Mouse (Mus musculus) kidney, embryonic 14.5 days (tissue): ENCODE measurements around the gene Arhgap17. TPM values are rescaled to one million over a fixed set of nuclear protein-coding genes. Genes with fewer than 3 reads are reported as not detected.

Experiments used
- ATAC-seq: fragments of 200-750 bp; cut with Nextera tagmentation; 2 replicates; pipeline ENCODE4 v1.8.0; 2017; ENCODE audit warnings: moderate number of reproducible peaks, mild to moderate bottlenecking, moderate TSS enrichment, moderate library complexity; ENCODE audit not compliant: low FRiP score, low TSS enrichment
- H3K27ac ChIP-seq: fragments of 300-500 bp; sonication (generic); 2 replicates; pipeline ENCODE4 v1.5.1; 2014; ENCODE audit warnings: low read depth, mild to moderate bottlenecking, low read length, moderate library complexity, mixed read lengths
- H3K27me3 ChIP-seq: fragments of 300-500 bp; sonication (generic); 2 replicates; pipeline ENCODE4 v1.6.1; 2014; ENCODE audit warnings: mild to moderate bottlenecking, low read length; ENCODE audit not compliant: control insufficient read depth, insufficient read depth
- H3K36me3 ChIP-seq: fragments of 300-500 bp; sonication (generic); 2 replicates; pipeline ENCODE4 v1.6.1; 2014; ENCODE audit warnings: low read length, mixed read lengths; ENCODE audit not compliant: control insufficient read depth, insufficient read depth
- H3K4me1 ChIP-seq: fragments of 300-500 bp; sonication (generic); 2 replicates; pipeline ENCODE4 v1.6.1; 2014; ENCODE audit warnings: low read length, mixed read lengths; ENCODE audit not compliant: control insufficient read depth, insufficient read depth
- H3K4me2 ChIP-seq: fragments of 300-500 bp; sonication (generic); replicated peaks from 2 replicates; pipeline ENCODE4 v1.6.1; 2014; ENCODE audit warnings: low read depth, mild to moderate bottlenecking, low read length
- H3K4me3 ChIP-seq: fragments of 300-500 bp; sonication (generic); 2 replicates; pipeline ENCODE4 v1.5.1; 2014; ENCODE audit warnings: mild to moderate bottlenecking, low read length
- H3K9ac ChIP-seq: fragments of 300-500 bp; sonication (generic); 2 replicates; pipeline ENCODE4 v1.6.1; 2014; ENCODE audit warnings: low read depth, mild to moderate bottlenecking, low read length, moderate library complexity
- H3K9me3 ChIP-seq: fragments of 300-500 bp; sonication (generic); 2 replicates; pipeline ENCODE4 v1.6.1; 2016; ENCODE audit warnings: low read length; ENCODE audit not compliant: control insufficient read depth
- WGBS: fragments of 180-500 bp; shearing (Covaris S2); extraction: QIAGEN DNeasy Blood & Tissue Kit; methylation state at CpG from one replicate; pipeline ENCODE4 v1.1.7; 2014; 5-methylcytosine and 5-hydroxymethylcytosine counted together
- polyA plus RNA-seq: library from polyadenylated mRNA; unstranded; fragments of >200 nt; fragmentation: Nextera tagmentation; extraction: Ambion mirVana; gene quantifications from 2 replicates; pipeline ENCODE4 v1.2.1, GENCODE M21; 2014

The Arhgap17 gene
- polyA plus RNA-seq, 1 experiment from 2014 or later, result 31.2 TPM

DNA sequence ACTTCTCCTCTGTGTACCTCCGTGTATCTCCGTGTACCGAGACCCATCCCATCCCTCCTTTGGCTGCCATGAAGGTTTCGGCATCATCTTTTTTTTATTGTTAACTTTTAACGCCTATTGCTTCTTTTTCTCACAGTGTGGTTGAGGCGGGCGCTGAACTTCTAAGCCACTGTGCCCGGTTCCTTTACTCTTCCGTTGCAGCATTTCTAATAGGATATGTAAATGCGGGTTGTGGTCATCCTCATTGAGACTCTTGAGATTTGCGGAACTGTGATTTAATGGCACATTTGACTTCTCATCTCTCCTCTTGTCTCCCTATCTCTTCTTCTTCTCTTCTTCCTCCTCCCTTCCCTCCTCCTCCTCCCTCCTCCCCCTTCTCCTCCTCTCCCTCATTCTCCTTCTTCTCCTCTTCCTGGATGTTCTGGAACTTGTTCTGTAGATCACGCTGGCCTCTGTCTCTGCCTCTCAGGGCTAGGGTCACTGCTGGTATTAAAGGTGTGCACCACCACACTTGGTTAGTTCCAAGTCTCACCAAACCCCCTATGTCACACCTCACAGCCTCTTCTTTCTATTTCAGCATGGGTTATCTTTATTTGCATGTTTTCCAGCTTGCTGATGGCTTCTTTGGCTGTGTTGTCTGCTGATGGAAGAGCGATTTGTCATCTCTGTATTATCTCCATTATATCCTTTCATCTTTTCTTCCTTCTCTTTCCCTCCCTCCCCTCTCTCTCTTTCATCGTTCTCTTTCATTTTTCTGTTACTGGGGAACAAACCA, 115.3 kb downstream of the Arhgap17 start:
- H3K9ac ChIP-seq, result no peak overlapping the region
- H3K9me3 ChIP-seq, result no peaks in the 10 kb centered on the region
- no peaks in the 10 kb centered on the region for H3K27me3 ChIP-seq
- no peak overlapping the region for H3K27ac ChIP-seq
- H3K4me3 ChIP-seq, result no peak overlapping the region
- H3K4me1 ChIP-seq, result no peaks in the 10 kb centered on the region
- no peaks in the 10 kb centered on the region for H3K36me3 ChIP-seq
- 90% methylated on average over 14 of the region's 14 CpGs for WGBS
- ATAC-seq, result no peak
- H3K4me2 ChIP-seq, result no peak overlapping the region

DNA sequence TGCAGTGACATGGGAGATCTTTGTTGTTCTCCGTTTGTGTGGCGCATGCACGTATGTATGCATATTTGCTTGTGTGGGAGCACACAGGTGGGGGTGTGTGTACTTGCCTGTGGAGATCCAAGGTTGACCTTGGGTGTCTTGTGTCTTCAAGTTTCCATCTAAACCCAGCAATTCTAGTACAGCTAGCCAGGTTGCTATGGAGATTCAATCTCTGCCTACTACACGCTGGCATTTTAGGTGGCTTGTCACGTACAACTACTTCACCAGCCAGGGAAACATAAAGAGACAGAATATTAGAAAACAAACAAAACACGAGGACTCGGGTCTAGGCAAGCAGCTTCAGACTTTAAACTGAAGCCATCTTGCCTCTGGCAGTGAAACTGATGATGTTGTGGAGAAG, 116.3 kb downstream of the Arhgap17 start:
- H3K4me1 ChIP-seq, result no peaks in the 10 kb centered on the region
- H3K9ac ChIP-seq, result no peak overlapping the region
- no peaks in the 10 kb centered on the region for H3K9me3 ChIP-seq
- H3K27me3 ChIP-seq, result no peaks in the 10 kb centered on the region
- no peak overlapping the region for H3K4me3 ChIP-seq
- no peak overlapping the region for H3K4me2 ChIP-seq
- WGBS, result 77% methylated on average over 7 of the region's 7 CpGs
- H3K36me3 ChIP-seq, result no peaks in the 10 kb centered on the region
- no peak overlapping the region for H3K27ac ChIP-seq
- no peak for ATAC-seq

GRCm38 (mm10) chr7:123251343-123251742, 118.4 kb downstream of the Arhgap17 start:
- WGBS, result 54% methylated on average over 6 of the region's 6 CpGs
- Histone ChIP-seq H3K9ac (no peak overlapping the region), H3K4me2 (no peak overlapping the region), H3K27me3 (no peaks in the 10 kb centered on the region), H3K4me3 (no peak overlapping the region), H3K36me3 (no peaks in the 10 kb centered on the region), H3K9me3 (no peaks in the 10 kb centered on the region), H3K27ac (no peak overlapping the region), H3K4me1 (no peaks in the 10 kb centered on the region)
- ATAC-seq, result no peak

GRCm38 (mm10) chr7:123248166-123248565, 121.5 kb downstream of the Arhgap17 start:
- Histone ChIP-seq H3K4me1 (no peaks in the 10 kb centered on the region), H3K27ac (no peak overlapping the region), H3K9me3 (no peaks in the 10 kb centered on the region), H3K9ac (no peak overlapping the region), H3K36me3 (no peaks in the 10 kb centered on the region), H3K4me2 (no peak overlapping the region), H3K27me3 (no peaks in the 10 kb centered on the region), H3K4me3 (no peak overlapping the region)
- ATAC-seq, result no peak
- 34% methylated on average over 2 of the region's 2 CpGs for WGBS

DNA sequence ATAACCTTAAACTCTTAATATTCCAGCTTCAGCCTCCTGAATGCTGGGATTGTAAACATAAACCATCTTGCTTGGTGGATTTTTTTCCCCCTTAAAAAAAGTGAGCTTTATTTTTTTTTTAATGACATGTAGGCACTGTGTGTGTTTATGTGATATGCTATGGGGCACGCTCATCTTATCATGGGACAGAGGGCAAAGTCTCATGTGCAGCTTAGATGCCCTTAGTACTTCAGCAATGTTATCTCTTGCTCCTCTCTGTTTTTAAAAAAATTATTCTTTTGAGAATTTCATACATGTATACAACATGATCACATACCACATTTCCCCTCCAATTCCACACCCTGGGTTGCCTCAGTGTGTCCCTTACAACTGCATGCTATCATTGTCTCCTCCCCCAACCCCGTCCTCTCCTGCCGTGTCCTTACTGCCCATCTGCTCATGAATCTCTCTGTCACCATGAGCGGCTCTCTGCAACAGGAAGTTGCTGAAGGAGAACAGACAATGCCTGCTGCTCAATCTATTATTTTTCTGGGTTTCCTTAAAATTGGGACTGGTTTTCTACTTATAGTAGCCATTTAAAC, 123.1 kb downstream of the Arhgap17 start:
- Histone ChIP-seq H3K36me3 (no peaks in the 10 kb centered on the region), H3K27me3 (no peaks in the 10 kb centered on the region), H3K4me3 (no peak overlapping the region), H3K4me2 (no peak overlapping the region), H3K9me3 (no peaks in the 10 kb centered on the region), H3K27ac (no peak overlapping the region), H3K9ac (no peak overlapping the region), H3K4me1 (no peaks in the 10 kb centered on the region)
- no peak for ATAC-seq
- 25% methylated on average over 4 of the region's 4 CpGs for WGBS

DNA sequence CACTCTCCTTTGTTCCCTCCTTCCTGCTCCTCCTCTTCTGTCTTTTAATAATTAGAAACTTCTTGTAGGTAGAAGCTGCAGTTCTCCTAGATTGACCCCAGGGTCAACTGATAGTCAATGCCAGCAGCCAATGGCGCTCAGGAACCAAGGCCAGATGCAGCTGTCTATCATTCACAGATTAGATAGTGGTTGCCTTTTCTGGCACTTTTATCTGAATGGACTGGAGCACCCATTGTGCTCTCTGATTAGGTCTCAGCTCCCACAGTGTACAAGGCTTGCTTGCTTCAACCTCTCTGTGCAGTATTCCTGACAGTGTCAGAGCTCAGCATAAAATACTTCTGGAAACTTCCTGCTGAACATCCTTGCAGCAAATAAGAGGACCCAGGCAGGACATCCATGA, 124.9 kb downstream of the Arhgap17 start:
- WGBS, result 86% methylated on average over 1 of the region's 1 CpGs

DNA sequence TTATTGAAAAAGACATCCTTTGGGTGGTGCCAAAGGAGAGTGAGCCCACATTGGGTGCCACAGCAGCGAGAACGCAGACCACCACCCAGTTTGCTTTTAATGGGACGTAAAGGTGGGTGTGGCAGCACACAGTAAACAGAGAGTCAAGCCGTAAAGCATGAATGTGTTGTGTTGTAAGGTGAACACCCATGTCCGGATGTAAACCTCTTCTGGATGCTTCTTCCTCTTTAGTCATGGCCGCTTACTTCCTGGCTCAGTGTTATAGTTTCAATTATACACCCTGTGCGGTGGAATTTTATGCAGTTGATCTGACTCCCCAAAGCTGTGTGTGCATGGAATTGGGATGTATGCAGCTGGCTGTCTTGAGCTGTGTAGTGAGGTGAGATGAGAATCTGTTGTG, 127.5 kb downstream of the Arhgap17 start:
- H3K9ac ChIP-seq, result no peak overlapping the region
- no peaks in the 10 kb centered on the region for H3K9me3 ChIP-seq
- H3K4me2 ChIP-seq, result no peak overlapping the region
- WGBS, result 84% methylated on average over 7 of the region's 7 CpGs
- no peak overlapping the region for H3K27ac ChIP-seq
- no peak overlapping the region for H3K4me3 ChIP-seq
- no peaks in the 10 kb centered on the region for H3K27me3 ChIP-seq
- ATAC-seq, result no peak
- no peaks in the 10 kb centered on the region for H3K36me3 ChIP-seq
- H3K4me1 ChIP-seq, result no peaks in the 10 kb centered on the region

More for the DNA sequence above, 124.9 kb downstream of the Arhgap17 start:
- Histone ChIP-seq H3K4me1 (no peaks in the 10 kb centered on the region), H3K36me3 (no peaks in the 10 kb centered on the region), H3K4me3 (no peak overlapping the region), H3K27ac (no peak overlapping the region), H3K9me3 (no peaks in the 10 kb centered on the region), H3K4me2 (no peak overlapping the region), H3K9ac (no peak overlapping the region), H3K27me3 (no peaks in the 10 kb centered on the region)
- no peak for ATAC-seq

GRCm38 (mm10) chr7:123240064-123240463, 129.7 kb downstream of the Arhgap17 start:
- 73% methylated on average over 6 of the region's 6 CpGs for WGBS
- Histone ChIP-seq H3K4me1 (no peaks in the 10 kb centered on the region), H3K4me2 (no peak overlapping the region), H3K27me3 (no peaks in the 10 kb centered on the region), H3K4me3 (no peak overlapping the region), H3K9me3 (no peaks in the 10 kb centered on the region), H3K27ac (no peak overlapping the region), H3K36me3 (no peaks in the 10 kb centered on the region), H3K9ac (no peak overlapping the region)
- ATAC-seq, result no peak

GRCm38 (mm10) chr7:123238621-123239020, 131.1 kb downstream of the Arhgap17 start:
- no peak overlapping the region for H3K9ac ChIP-seq
- H3K27ac ChIP-seq, result no peak overlapping the region
- 83% methylated on average over 4 of the region's 4 CpGs for WGBS
- no peaks in the 10 kb centered on the region for H3K27me3 ChIP-seq
- no peaks in the 10 kb centered on the region for H3K9me3 ChIP-seq
- H3K4me3 ChIP-seq, result no peak overlapping the region
- no peak overlapping the region for H3K4me2 ChIP-seq
- H3K36me3 ChIP-seq, result no peaks in the 10 kb centered on the region
- ATAC-seq, result no peak
- H3K4me1 ChIP-seq, result no peaks in the 10 kb centered on the region
